Comparison of ENCODE assay signal across 8 mouse cellular contexts in the genomic region with DNA sequence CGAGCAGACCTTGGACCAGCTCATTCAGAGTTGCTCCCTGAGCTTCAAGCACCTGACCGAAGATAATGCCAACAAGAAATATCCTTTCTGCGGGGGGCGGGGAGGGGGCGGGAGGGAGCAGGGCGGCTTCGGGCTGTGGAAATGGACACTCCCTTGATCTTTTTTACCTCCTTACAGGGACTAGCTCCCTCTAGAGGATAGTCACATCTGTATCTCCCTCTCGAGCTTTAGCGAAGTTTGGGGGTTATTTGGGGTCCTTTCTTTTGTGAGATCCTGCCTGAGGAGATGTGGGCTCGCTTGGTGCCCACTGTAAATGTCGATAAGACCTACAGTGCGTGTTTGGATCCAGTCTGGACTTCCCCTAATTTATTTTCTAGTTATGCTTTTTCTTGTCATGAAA. TPM values are rescaled to one million over a fixed set of nuclear protein-coding genes. Genes with fewer than 3 reads are reported as not detected.
DNase-seq lines count a peak whose midpoint lies in the region; ATAC-seq and TF ChIP-seq lines count a peak whose summit lies in the region.

No protein-coding gene starts in this region.

- ATAC-seq in midbrain, embryonic 12.5 days (ENCODE audit: low FRiP score, low read depth): no peak
- no peak for ATAC-seq in midbrain, embryonic 11.5 days (ENCODE audit: low FRiP score)
- ATAC-seq in intestine, embryonic 16.5 days: no peak

- TF ChIP-seq POLR2A in heart, adult 2 months (IDR thresholded peaks at IDR 0.05; ENCODE audit: insufficient read depth, low read depth, low read length): no peak

- no peaks in the 10 kb centered on the region for H3K9me3 ChIP-seq in midbrain, embryonic 12.5 days
- H3K9me3 ChIP-seq in midbrain, embryonic 11.5 days (ENCODE audit: control insufficient read depth, low read length): no peaks in the 10 kb centered on the region
- no peaks in the 10 kb centered on the region for H3K9me3 ChIP-seq in intestine, embryonic 16.5 days (ENCODE audit: control insufficient read depth, low read length)

- no peaks in the 10 kb centered on the region for H3K36me3 ChIP-seq in heart, adult 2 months (ENCODE audit: control insufficient read depth, insufficient read depth, low read length)
- H3K36me3 ChIP-seq in midbrain, embryonic 12.5 days: peaks cover 12% of the 10 kb centered on the region; the same call in 1 of the 2 replicates
- H3K36me3 ChIP-seq in midbrain, embryonic 11.5 days (ENCODE audit: control insufficient read depth, insufficient read depth, low read length): no peaks in the 10 kb centered on the region
- H3K36me3 ChIP-seq in intestine, embryonic 16.5 days (ENCODE audit: control insufficient read depth, insufficient read depth, low read length): no peaks in the 10 kb centered on the region

- no peaks in the 10 kb centered on the region for H3K79me2 ChIP-seq in heart, adult 2 months (replicated peaks; ENCODE audit: control insufficient read depth, insufficient read depth, low read length)

- no peaks in the 10 kb centered on the region for H3K27me3 ChIP-seq in heart, adult 2 months (ENCODE audit: control insufficient read depth, insufficient read depth, low read length)
- no peaks in the 10 kb centered on the region for H3K27me3 ChIP-seq in midbrain, embryonic 12.5 days
- no peaks in the 10 kb centered on the region for H3K27me3 ChIP-seq in midbrain, embryonic 11.5 days (ENCODE audit: control insufficient read depth, insufficient read depth, low read length)
- no peaks in the 10 kb centered on the region for H3K27me3 ChIP-seq in intestine, embryonic 16.5 days (replicated peaks; ENCODE audit: control insufficient read depth, insufficient read depth, low read length)

- peak overlapping the region; percentile 12 for H3K4me2 ChIP-seq in midbrain, embryonic 12.5 days (replicated peaks)
- no peak overlapping the region for H3K4me2 ChIP-seq in midbrain, embryonic 11.5 days
- peak overlapping the region; percentile 3; the same call in 1 of the 2 replicates for H3K4me2 ChIP-seq in intestine, embryonic 16.5 days (ENCODE audit: low read depth, low read length)

- 44% methylated on average over 12 of the region's 12 CpGs for WGBS in heart, adult 2 months
- 32% methylated on average over 12 of the region's 12 CpGs for WGBS in midbrain, embryonic 12.5 days
- WGBS in midbrain, embryonic 11.5 days: 29% methylated on average over 12 of the region's 12 CpGs
- WGBS in intestine, embryonic 16.5 days: 36% methylated on average over 12 of the region's 12 CpGs

- H3K9ac ChIP-seq in heart, adult 2 months (ENCODE audit: low read depth, low read length): no peak overlapping the region
- no peak overlapping the region for H3K9ac ChIP-seq in midbrain, embryonic 12.5 days (replicated peaks)
- no peak overlapping the region for H3K9ac ChIP-seq in midbrain, embryonic 11.5 days (ENCODE audit: low read length)
- H3K9ac ChIP-seq in intestine, embryonic 16.5 days (ENCODE audit: low read depth, low read length): 0 out of 2 replicates have a peak overlapping the region, but pooled peaks have one; percentile 17

- no peak overlapping the region for H3K27ac ChIP-seq in heart, adult 2 months
- no peak overlapping the region for H3K27ac ChIP-seq in midbrain, embryonic 12.5 days (replicated peaks)
- H3K27ac ChIP-seq in midbrain, embryonic 11.5 days (ENCODE audit: low read depth, low read length): no peak overlapping the region
- no peak overlapping the region; the same call in 1 of the 2 replicates for H3K27ac ChIP-seq in intestine, embryonic 16.5 days (ENCODE audit: low read length)

- peak; percentile 54 for TF ChIP-seq CTCF in heart, adult 2 months (IDR thresholded peaks at IDR 0.05)

- H3K4me3 ChIP-seq in heart, adult 2 months: no peak overlapping the region
- H3K4me3 ChIP-seq in midbrain, embryonic 12.5 days: no peak overlapping the region
- H3K4me3 ChIP-seq in midbrain, embryonic 11.5 days (ENCODE audit: low read depth, low read length): no peak overlapping the region
- H3K4me3 ChIP-seq in intestine, embryonic 16.5 days (ENCODE audit: low read length): 0 out of 2 replicates have a peak overlapping the region, but pooled peaks have one; percentile 3

- no peak for DNase-seq in heart, adult 2 months
- no peak for DNase-seq in heart, postnatal 36 days
- no peak for DNase-seq in midbrain, embryonic 11.5 days (ENCODE audit: low spot score, missing footprints)
- peak; percentile 34 for DNase-seq in retina, postnatal 1 day
- no peak for DNase-seq in layer of hippocampus, postnatal 36 days
- no peak for DNase-seq in urinary bladder, postnatal 36 days (ENCODE audit: low spot score in 2 of 2)

- intact Hi-C loops in heart, adult 2 months (cut with DNase I): loop anchor here (2.0 kb wide), 1 partner anchor 19 kb away; no protein-coding TSS in a partner anchor
- intact Hi-C loops in heart, postnatal 36 days (cut with DNase I): loop anchor here (2.0 kb wide), 1 partner anchor 19 kb away; no protein-coding TSS in a partner anchor

- TF ChIP-seq EP300 in heart, adult 2 months (IDR thresholded peaks at IDR 0.05; ENCODE audit: insufficient read depth, low read depth, low read length): no peak

- H3K4me1 ChIP-seq in heart, adult 2 months (ENCODE audit: control insufficient read depth, insufficient read depth, low read length): peaks cover 9% of the 10 kb centered on the region
- H3K4me1 ChIP-seq in midbrain, embryonic 12.5 days: peaks cover 40% of the 10 kb centered on the region
- peaks cover 24% of the 10 kb centered on the region for H3K4me1 ChIP-seq in midbrain, embryonic 11.5 days (ENCODE audit: control insufficient read depth, insufficient read depth, low read length)
- peaks cover 46% of the 10 kb centered on the region for H3K4me1 ChIP-seq in intestine, embryonic 16.5 days (ENCODE audit: control insufficient read depth, insufficient read depth, low read length)

RNA-seq across cellular contexts. Expression of a gene that starts 9.2 kb away (rescaled TPM):
- total RNA-seq in heart, adult 2 months (2021): 1 to 10 TPM in 1 of 2 experiments, under 1 TPM in 1; 0.65 to 5.3 TPM
- polyA plus RNA-seq in heart, adult 2 months (2012; rRNA removed): 0.41 and 1.3 TPM in 2 replicates
- 1 to 10 TPM; 1.4 to 2.1 TPM for total RNA-seq in heart, postnatal 36 days (2021)
- 10.0 and 10.7 TPM in 2 replicates for polyA plus RNA-seq in midbrain, embryonic 12.5 days (2016; fragmentation: Nextera tagmentation; extraction: Ambion mirVana)
- polyA plus RNA-seq in midbrain, embryonic 11.5 days (2014; fragmentation: Nextera tagmentation; extraction: Ambion mirVana): 6.8 and 8.0 TPM in 2 replicates
- polyA plus RNA-seq in intestine, embryonic 16.5 days (2015; fragmentation: Nextera tagmentation; extraction: Ambion mirVana): 7.5 and 9.3 TPM in 2 replicates
- total RNA-seq in layer of hippocampus, postnatal 36 days (2021): under 1 TPM; 0.63 to 0.72 TPM

RNA-seq across cellular contexts. Expression of a gene that starts 24.8 kb away (rescaled TPM):
- 10 to 100 TPM in 1 of 2 experiments, 1 to 10 TPM in 1; 7.8 to 10.2 TPM for total RNA-seq in heart, adult 2 months (2021)
- polyA plus RNA-seq in heart, adult 2 months (2012; rRNA removed): 8.6 and 9.4 TPM in 2 replicates
- total RNA-seq in heart, postnatal 36 days (2021): 10 to 100 TPM in 1 of 2 experiments, 1 to 10 TPM in 1; 9.4 to 11.7 TPM
- polyA plus RNA-seq in midbrain, embryonic 12.5 days (2016; fragmentation: Nextera tagmentation; extraction: Ambion mirVana): 8.2 and 8.9 TPM in 2 replicates
- polyA plus RNA-seq in midbrain, embryonic 11.5 days (2014; fragmentation: Nextera tagmentation; extraction: Ambion mirVana): 2.8 and 3.2 TPM in 2 replicates
- polyA plus RNA-seq in intestine, embryonic 16.5 days (2015; fragmentation: Nextera tagmentation; extraction: Ambion mirVana): 3.3 and 4.4 TPM in 2 replicates
- total RNA-seq in layer of hippocampus, postnatal 36 days (2021): 1 to 10 TPM; 3.1 to 3.2 TPM

RNA-seq across cellular contexts. Expression of a gene that starts 38.1 kb away (rescaled TPM):
- 10 to 100 TPM; 56.8 to 58.8 TPM for total RNA-seq in heart, adult 2 months (2021)
- polyA plus RNA-seq in heart, adult 2 months (2012; rRNA removed): 92.1 and 120 TPM in 2 replicates
- 10 to 100 TPM; 58.1 to 63.9 TPM for total RNA-seq in heart, postnatal 36 days (2021)
- 355 and 390 TPM in 2 replicates for polyA plus RNA-seq in midbrain, embryonic 12.5 days (2016; fragmentation: Nextera tagmentation; extraction: Ambion mirVana)
- 500 and 543 TPM in 2 replicates for polyA plus RNA-seq in midbrain, embryonic 11.5 days (2014; fragmentation: Nextera tagmentation; extraction: Ambion mirVana)
- 232 and 245 TPM in 2 replicates for polyA plus RNA-seq in intestine, embryonic 16.5 days (2015; fragmentation: Nextera tagmentation; extraction: Ambion mirVana)
- 10 to 100 TPM; 35.4 to 42.4 TPM for total RNA-seq in layer of hippocampus, postnatal 36 days (2021)
